Mouse (Mus musculus) ZHBTc4 (cell line): Measurements from ENCODE around the gene Odaph.

Experiments used
- DNase-seq: peaks from one replicate; pipeline ENCODE4 v3.0.0-alpha.2; 2011; ENCODE audit warnings: low read depth, low spot score

Gene Odaph

DNA sequence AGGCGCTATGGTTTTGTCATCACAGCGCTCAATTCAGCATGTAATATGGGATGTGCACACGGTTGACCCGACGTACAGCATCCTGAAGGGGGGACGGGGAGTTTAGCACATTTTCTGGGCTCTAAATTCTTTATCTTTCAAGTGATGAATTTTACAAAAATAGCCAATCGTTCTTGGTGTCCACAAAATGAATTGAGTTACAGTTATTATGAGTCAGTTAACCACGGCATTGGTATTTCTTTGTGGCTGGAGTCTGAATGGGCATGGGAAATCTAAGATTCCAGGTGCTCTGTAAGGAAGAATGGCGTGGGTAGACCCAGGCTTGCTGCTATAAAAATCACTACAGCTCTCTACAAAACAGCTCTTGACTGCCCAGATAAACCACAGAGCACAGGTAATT lies 2.0 kb downstream of the Odaph start:
- DNase-seq = no peak

DNA sequence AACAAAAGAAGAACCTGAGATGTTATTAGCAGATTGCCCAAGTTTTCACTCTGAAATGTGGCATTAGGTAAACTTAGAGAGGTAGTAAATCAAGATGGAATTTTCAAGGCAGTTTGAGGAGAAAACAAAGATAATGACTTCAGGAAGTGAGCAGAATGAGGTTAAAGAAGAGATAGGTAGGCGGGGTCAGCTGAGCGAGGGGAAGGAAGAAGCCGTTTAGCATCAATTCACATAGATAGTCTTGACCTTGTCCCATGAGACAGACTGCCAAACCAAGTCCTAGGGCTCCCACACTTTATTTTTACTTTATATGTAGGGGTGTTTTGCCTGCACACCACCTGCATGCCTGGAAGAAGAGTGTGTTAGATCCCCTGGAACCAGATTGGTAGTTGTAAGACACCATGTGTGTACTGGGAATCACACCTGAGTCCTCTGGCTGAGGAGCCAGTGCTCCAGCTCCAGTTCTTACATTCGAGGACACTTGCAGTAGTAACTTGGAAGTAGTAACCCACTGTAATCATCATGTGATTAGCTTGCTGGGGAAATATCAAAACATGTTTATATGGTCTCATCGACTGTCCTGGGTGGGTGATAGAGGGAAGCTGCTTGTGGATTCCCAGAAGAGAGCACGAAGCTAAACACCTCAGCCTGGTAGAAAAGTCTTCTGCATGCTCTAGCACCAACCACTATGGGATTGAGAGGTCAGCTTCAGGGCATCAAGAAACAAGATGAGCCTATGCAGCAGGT lies 4.1 kb downstream of the Odaph start:
- DNase-seq = peak; percentile 40

DNA sequence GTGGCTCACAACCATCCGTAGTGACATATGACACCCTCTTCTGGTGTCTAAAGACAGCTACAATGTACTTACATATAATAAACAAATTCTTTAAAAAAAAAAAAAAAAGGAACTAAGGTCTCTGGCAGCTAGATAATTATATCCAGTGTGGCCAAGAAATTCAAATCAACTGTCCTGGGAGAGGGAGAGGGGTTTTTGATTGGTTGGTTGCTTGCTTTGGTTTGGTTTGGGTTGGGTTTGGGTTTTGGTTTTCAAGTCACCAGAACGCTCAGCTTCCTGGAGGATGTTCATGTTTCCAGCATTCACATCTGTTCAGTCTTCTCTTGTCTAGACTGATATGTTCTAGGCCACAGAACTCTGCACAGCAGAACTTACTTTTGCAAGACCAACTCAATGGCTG lies 5.8 kb downstream of the Odaph start:
- DNase-seq = no peak

DNA sequence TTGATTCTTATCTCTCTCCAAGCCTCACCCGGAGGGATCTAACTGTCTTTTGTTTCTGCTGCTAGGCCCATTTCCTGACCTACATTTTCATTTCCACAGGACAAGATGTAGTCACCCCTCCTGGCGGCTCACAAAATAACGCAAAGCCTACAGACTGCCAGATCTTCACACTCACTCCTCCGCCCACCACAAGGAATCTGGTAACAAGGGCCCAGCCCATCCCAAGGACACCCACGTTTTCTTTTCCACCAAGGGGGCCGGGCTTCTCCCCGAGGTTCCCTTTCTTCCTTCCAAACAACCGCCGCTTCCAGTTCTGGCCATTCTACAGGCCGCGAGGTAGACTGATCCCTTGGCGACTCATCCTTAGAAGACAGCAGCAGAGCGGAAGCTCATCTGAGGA lies 7.3 kb downstream of the Odaph start:
- DNase-seq = peak; percentile 87

DNA sequence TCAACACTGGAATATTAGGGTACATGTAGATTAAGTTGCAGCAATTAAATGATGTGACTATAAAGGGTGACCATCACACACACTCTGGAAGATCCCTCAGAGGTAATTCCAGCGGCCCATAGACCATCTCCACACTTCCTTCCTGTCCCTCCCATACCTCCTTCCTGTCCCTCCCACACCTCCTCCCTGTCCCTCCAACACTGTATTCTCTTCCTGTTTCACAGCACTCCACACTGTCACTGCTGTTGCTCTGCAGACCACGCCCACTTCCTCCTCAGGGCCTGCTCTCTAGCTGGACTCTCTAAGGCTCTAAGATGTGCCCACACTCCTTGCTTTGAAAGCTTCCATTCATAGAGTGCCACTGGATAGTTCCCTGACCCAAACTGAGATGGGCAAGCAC lies 13.5 kb downstream of the Odaph start:
- peak; percentile 33 for DNase-seq

DNA sequence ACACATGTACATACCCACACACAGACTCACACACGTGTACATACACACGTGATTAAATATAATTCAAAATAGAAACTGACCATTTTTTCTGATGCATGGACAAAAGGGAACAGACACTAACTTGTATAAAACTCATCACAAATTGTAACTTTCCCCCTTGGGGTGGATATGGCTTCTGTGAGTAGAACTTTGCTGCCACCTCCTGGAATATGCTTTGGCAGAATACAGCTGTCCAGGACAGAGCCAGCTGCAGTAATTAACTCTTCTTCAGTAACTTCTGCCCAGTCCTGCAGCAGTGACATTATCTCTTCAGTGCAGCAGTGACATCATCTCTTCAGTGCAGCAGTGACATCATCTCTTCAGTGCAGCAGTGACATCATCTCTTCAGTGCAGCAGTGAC lies 15.7 kb downstream of the Odaph start:
- peak; percentile 27 for DNase-seq

DNA sequence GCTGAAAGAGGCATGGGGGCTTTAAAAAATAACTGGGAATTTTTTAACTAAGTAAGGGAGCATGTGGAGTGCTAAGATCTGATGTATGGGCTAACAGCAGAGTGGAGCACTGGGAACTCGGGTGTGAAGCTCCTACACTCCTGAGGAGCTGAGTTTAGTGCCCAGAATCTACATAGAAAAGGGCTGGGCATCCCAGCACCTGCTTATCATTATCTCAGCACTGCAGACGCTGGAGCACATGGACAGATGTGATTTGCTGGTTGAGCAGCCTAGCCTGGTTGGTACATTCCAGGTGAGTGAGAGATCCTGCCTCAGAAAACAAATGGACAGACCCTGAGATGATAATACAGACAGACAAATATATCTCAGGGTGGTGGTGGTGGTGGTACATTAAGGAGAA lies 22.6 kb downstream of the Odaph start:
- no peak for DNase-seq

DNA sequence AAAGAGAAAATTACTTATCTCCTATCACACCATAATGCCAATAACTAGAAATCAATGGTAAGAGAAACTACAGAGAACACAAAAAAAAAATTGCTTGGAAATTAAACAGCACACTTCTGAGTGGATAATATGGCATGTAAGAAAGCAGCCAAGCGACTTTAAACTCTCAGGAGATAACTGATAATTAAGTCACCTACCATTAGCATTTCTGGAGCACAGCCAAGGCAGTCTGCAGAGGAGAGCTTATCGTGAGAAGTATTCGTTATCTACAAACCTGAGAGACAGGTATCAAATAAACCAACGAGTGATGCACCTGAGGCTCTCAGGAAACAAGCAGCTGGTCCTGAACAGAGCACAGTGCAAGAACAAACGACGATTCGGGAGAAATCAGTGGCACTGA lies 24.5 kb downstream of the Odaph start:
- DNase-seq = no peak

DNA sequence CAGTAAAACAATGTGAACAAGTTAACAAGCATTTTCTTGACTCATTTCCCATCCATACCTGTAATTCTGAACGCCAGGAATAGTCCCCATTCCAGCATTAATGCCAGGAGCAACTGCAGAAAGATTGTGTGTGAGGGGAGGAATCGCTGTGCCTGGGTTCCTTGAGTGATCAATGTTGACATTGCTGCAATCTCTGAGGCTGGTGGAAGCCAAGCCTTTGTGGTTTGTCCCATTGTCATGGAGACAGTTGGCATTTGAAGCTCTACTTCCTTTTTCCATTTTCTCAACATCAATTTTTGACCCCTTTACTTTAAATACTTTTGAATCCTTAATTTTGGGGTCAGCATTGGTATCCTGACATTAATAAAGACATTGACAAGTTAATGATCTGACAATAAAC lies 32.7 kb downstream of the Odaph start:
- no peak for DNase-seq

DNA sequence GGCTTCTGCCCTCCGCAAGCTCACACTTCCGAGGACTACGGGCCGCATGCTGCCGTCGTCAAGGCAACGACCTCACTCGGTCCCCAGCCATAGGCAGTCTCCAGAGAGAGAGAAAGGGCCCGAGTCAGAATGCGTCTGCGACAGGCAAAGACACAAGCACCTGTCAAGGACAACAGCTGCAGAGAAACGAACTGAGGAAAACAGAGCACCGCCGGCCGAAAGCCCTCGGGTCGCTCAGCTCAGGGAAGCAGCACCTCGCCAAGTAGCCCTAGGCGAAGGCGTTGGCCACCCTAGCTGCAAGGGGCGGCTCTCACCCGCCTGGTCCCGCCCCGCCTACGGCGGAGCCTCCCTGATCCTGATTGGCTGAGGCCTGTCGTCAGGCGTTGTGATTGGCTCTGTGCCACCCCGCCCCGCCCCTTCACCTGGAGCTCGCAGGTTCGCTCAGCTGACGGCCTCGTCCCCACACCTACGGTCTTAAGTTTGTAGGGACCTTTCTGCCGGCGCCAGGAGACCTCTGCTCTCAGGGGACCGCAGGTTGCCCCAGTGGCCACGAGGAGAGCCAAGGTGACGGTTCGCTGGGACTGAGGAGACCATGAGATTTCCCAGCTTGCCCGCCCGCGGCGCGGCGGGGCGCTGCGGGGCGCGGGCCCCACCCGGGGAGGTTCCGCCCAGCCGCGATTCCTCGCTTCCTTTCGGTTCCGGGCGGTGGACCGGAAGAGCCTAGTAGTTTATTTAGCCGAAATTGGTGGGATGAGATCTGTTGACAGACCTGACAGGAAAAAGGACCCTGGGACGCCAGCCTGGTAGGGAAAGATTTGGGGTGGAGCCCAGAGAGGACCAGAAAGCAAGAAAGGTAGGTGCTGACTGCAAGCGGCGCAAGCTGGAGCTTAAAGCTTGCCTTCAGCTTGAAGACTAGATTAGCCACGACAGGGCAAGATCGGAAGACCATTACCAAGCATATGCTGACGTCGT lies 55.4 kb downstream of the Odaph start:
- peak; percentile 100 for DNase-seq

DNA sequence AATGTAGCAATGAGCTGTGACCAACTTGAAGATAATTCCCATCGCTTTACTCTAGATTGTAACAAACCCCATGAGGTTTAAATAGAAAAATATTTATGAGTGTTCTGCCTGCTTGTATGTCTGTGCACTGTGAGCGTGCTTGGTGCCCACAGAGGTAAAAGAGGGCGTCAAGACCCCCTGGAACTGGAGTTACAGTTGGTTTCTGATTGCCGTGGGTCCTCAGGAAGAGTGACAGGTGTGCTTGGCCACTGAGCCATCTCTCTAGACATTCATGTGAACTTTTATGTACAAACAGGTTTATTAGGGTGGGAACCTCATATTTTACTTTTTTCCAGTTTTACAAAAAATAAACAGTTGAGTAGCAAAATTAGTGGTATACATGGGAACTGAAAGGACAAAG lies 56.5 kb downstream of the Odaph start, which contains the start of gene Cdkl2:
Gene Cdkl2 (minus strand): TSS at position 101 of the 400 bp plus-strand sequence.
- DNase-seq = no peak
